Mouse (Mus musculus): ENCODE data around the gene Zfp768. TPM values are rescaled to one million over a fixed set of nuclear protein-coding genes. Genes with fewer than 3 reads are reported as not detected.
"Not testable (repeated sequence)": the region's sequence is repeated elsewhere in the genome, so short reads cannot be mapped to it uniquely, and the experiment has no call there.

The Zfp768 gene
- polyA plus RNA-seq, 2 experiments, result 5.5 to 38.4 TPM

DNA sequence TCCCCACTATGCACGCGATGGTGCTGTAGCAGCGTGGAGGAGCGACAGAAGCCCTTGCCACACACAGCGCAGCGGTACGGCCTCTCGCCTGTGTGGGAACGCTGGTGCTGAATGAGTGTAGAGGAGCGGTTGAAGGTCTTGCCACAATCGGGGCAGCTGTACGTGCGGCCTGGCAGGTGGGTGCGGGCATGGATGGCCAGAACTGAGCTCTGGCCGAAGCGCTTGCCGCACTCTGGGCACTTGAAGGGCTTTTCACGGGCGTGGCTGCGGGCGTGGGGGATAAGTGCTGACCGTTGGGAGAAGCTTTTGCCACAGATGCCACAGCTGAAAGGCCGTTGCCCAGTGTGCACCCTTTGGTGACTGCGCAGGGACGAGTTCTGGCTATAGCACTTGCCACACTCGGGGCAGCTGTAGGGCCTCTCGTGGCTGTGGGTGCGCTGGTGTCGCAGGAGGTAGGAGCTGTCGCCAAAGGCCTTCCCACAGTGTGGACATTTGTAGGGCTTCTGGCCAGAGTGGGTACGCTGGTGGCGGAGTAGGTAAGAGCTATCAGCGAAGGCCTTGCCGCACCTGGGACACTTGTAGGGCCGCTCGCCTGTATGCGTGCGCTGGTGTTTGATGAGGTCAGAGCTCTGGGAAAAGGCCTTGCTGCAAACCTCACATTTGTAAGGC is 1.9 kb downstream of the Zfp768 start:
- no peak overlapping the region for H3K4me3 ChIP-seq (replicated peaks; ENCODE audit: low read length)

DNA sequence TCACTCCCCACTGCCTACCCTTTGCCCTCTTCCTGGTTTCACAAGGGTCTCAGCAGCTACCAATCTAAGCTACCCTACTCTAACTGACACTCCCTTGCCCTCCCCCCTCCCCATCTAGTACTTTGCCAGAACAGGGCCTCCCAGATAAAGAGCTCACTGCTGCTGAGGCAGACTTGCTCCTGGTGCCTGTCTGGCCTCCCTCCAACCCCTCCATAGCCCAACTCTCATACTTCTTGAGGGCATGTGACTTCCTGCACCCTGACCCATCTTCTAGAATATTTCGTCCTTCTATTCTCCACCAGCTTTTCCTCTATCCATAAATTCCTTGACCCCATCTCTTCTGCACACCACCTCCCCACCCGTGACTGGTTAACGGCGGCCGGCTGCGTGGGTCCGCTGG is 2.5 kb downstream of the Zfp768 start:
- Histone ChIP-seq H3K9me3 (ENCODE audit: control insufficient read depth, low read length) (no peaks in the 10 kb centered on the region), H3K9ac (ENCODE audit: low read depth, low read length, severe bottlenecking) (no peak overlapping the region), H3K4me3 (replicated peaks; ENCODE audit: low read length) (no peak overlapping the region), H3K4me2 (replicated peaks; ENCODE audit: low read depth, low read length, severe bottlenecking) (no peak overlapping the region), H3K27ac (replicated peaks; ENCODE audit: low read depth, low read length) (no peak overlapping the region), H3K4me1 (ENCODE audit: control insufficient read depth, insufficient read depth, low read length) (peaks cover 8% of the 10 kb centered on the region), H3K27me3 (ENCODE audit: control insufficient read depth, insufficient read depth, low read length) (no peaks in the 10 kb centered on the region), H3K36me3 (ENCODE audit: control insufficient read depth, insufficient read depth, low read length) (peaks cover 26% of the 10 kb centered on the region)
- no peak for TF ChIP-seq POLR2A (IDR thresholded peaks at IDR 0.05; ENCODE audit: borderline replicate concordance, extremely low read depth, insufficient read depth, insufficient read length)
- ATAC-seq (ENCODE audit: low FRiP score, low read depth), result no peak
- WGBS, result 94% methylated on average over 7 of the region's 7 CpGs
- DNase-seq (ENCODE audit: low spot score), result no peak

More for the DNA sequence above, 1.9 kb downstream of the Zfp768 start:
- DNase-seq (ENCODE audit: low spot score) (no peak), ATAC-seq (ENCODE audit: low FRiP score, low read depth) (no peak)
- no peaks in the 10 kb centered on the region for H3K9me3 ChIP-seq (ENCODE audit: control insufficient read depth, low read length)
- H3K27me3 ChIP-seq (ENCODE audit: control insufficient read depth, insufficient read depth, low read length), result no peaks in the 10 kb centered on the region
- H3K4me2 ChIP-seq (replicated peaks; ENCODE audit: low read depth, low read length, severe bottlenecking), result no peak overlapping the region
- peaks cover 26% of the 10 kb centered on the region for H3K36me3 ChIP-seq (ENCODE audit: control insufficient read depth, insufficient read depth, low read length)
- TF ChIP-seq POLR2A (IDR thresholded peaks at IDR 0.05; ENCODE audit: borderline replicate concordance, extremely low read depth, insufficient read depth, insufficient read length), result no peak
- 94% methylated on average over 38 of the region's 38 CpGs for WGBS
- H3K9ac ChIP-seq (ENCODE audit: low read depth, low read length, severe bottlenecking), result no peak overlapping the region
- H3K4me1 ChIP-seq (ENCODE audit: control insufficient read depth, insufficient read depth, low read length), result peaks cover 8% of the 10 kb centered on the region
- no peak overlapping the region for H3K27ac ChIP-seq (replicated peaks; ENCODE audit: low read depth, low read length)

DNA sequence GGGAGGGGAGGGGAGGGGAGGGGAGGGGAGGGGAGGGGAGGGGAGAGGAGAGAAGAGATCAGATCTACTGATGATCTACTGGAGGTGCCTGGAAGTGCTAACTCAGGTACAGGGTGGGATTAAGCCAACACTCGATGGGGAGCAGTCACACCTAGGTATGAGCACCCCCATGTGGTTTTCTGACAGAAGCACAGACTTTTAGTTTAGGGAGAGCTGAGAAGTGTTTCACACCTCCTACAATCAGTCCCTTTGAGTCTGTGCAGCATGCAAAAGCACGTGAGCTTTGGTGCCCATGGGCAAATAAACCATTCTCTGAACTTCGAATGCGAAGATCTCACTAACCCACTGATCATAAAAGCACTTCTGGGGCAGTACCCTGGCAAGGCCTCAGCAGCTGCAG is 3.1 kb downstream of the Zfp768 start:
- no peaks in the 10 kb centered on the region for H3K27me3 ChIP-seq (ENCODE audit: control insufficient read depth, insufficient read depth, low read length)

DNA sequence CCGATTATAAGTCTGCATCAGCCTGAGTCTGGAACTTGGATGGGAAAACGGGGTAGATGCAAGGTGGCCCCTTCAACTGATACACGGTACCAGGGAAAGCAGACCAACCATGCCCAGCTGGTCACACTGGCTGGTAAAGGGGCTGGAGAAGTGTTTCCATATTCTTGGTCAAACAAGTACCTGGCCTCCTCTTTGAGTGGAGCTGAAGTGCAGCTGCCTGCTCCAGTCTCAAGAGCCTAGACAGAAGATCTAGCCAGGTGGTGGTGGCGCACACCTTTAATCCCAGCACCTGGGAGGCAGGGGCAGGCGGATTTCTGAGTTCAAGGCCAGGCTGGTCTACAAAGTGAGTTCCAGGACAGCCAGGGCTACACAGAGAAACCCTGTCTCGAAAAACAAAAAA is 3.5 kb downstream of the Zfp768 start:
- DNase-seq (ENCODE audit: low spot score); H3K4me1 ChIP-seq (ENCODE audit: control insufficient read depth, insufficient read depth, low read length); H3K4me3 ChIP-seq (replicated peaks; ENCODE audit: low read length); H3K9me3 ChIP-seq (ENCODE audit: control insufficient read depth, low read length); H3K27me3 ChIP-seq (ENCODE audit: control insufficient read depth, insufficient read depth, low read length); H3K4me2 ChIP-seq (replicated peaks; ENCODE audit: low read depth, low read length, severe bottlenecking); H3K27ac ChIP-seq (replicated peaks; ENCODE audit: low read depth, low read length); H3K9ac ChIP-seq (ENCODE audit: low read depth, low read length, severe bottlenecking); ATAC-seq (ENCODE audit: low FRiP score, low read depth): not testable (repeated sequence)
- WGBS, result 91% methylated on average over 6 of the region's 6 CpGs
- peaks cover 26% of the 10 kb centered on the region for H3K36me3 ChIP-seq (ENCODE audit: control insufficient read depth, insufficient read depth, low read length)

More for the DNA sequence above, 3.1 kb downstream of the Zfp768 start:
- no peak for ATAC-seq (ENCODE audit: low FRiP score, low read depth)
- WGBS, result 60% methylated on average over 4 of the region's 4 CpGs
- Histone ChIP-seq H3K9ac (ENCODE audit: low read depth, low read length, severe bottlenecking) (no peak overlapping the region), H3K27ac (replicated peaks; ENCODE audit: low read depth, low read length) (no peak overlapping the region), H3K4me1 (ENCODE audit: control insufficient read depth, insufficient read depth, low read length) (peaks cover 8% of the 10 kb centered on the region), H3K36me3 (ENCODE audit: control insufficient read depth, insufficient read depth, low read length) (peaks cover 26% of the 10 kb centered on the region), H3K4me3 (replicated peaks; ENCODE audit: low read length) (no peak overlapping the region), H3K9me3 (ENCODE audit: control insufficient read depth, low read length) (no peaks in the 10 kb centered on the region), H3K4me2 (replicated peaks; ENCODE audit: low read depth, low read length, severe bottlenecking) (no peak overlapping the region)
- TF ChIP-seq POLR2A (IDR thresholded peaks at IDR 0.05; ENCODE audit: borderline replicate concordance, extremely low read depth, insufficient read depth, insufficient read length), result no peak
- DNase-seq (ENCODE audit: low spot score), result no peak

DNA sequence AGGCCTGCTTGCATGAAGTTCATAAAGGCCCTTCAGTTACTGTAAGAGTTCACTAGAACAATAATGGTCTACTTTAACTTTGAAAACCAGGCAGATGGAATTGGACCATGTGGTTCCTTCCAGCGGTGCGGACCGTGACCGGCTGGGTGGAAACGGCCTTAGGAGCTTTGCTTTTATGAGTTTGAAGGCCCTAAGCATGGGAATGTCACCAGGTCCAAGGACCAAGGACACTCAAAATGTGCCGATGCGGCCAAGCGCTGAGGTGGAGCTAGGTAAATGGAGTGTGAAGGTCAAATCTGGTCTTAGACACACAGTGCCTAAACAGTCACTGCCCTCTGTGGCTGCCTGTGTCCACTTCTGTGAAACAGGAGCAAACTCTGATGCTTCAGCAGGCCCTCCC is 4.0 kb downstream of the Zfp768 start:
- H3K36me3 ChIP-seq (ENCODE audit: control insufficient read depth, insufficient read depth, low read length), result peaks cover 26% of the 10 kb centered on the region
- H3K4me2 ChIP-seq (replicated peaks; ENCODE audit: low read depth, low read length, severe bottlenecking), result no peak overlapping the region
- 94% methylated on average over 8 of the region's 8 CpGs for WGBS
- peaks cover 3% of the 10 kb centered on the region; the same call in 1 of the 2 replicates for H3K4me1 ChIP-seq (ENCODE audit: control insufficient read depth, insufficient read depth, low read length)
- no peak for TF ChIP-seq POLR2A (IDR thresholded peaks at IDR 0.05; ENCODE audit: borderline replicate concordance, extremely low read depth, insufficient read depth, insufficient read length)
- DNase-seq (ENCODE audit: low spot score) (no peak), ATAC-seq (ENCODE audit: low FRiP score, low read depth) (no peak)
- H3K27me3 ChIP-seq (ENCODE audit: control insufficient read depth, insufficient read depth, low read length), result no peaks in the 10 kb centered on the region
- H3K27ac ChIP-seq (replicated peaks; ENCODE audit: low read depth, low read length), result no peak overlapping the region
- no peak overlapping the region for H3K4me3 ChIP-seq (replicated peaks; ENCODE audit: low read length)
- H3K9me3 ChIP-seq (ENCODE audit: control insufficient read depth, low read length), result no peaks in the 10 kb centered on the region
- H3K9ac ChIP-seq (ENCODE audit: low read depth, low read length, severe bottlenecking), result no peak overlapping the region
